Mouse (Mus musculus) heart, embryonic 14.5 days (tissue): ENCODE results near the gene Actl7a. TPM values are rescaled to one million over a fixed set of nuclear protein-coding genes. Genes with fewer than 3 reads are reported as not detected.

Experiments
- ATAC-seq: fragments of 200-750 bp; cut with Nextera tagmentation; 2 replicates; pipeline ENCODE4 v1.8.0; 2017; ENCODE audit warnings: low read depth, moderate TSS enrichment; ENCODE audit not compliant: insufficient number of reproducible peaks, insufficient read depth, low FRiP score
- H3K27ac ChIP-seq, 2 experiments: fragments of 200-500 bp in 1 of 2; fragments of 300-500 bp in 1 of 2; sonication (generic) in 1 of 2; replicated peaks in 1 of 2; 2 replicates each; pipeline ENCODE4 v1.5.1; 2012 to 2014; ENCODE audit warnings: low read depth in 2 of 2, low read length in 2 of 2, control low read depth in 1 of 2, mild to moderate bottlenecking in 1 of 2, mixed read lengths in 1 of 2; ENCODE audit not compliant: control insufficient read depth in 1 of 2, insufficient read depth in 1 of 2
- H3K27me3 ChIP-seq: fragments of 300-500 bp; sonication (generic); 2 replicates; pipeline ENCODE4 v1.6.1; 2014; ENCODE audit warnings: mild to moderate bottlenecking, low read length, control low read depth; ENCODE audit not compliant: control insufficient read depth, insufficient read depth
- H3K36me3 ChIP-seq: fragments of 300-500 bp; sonication (generic); 2 replicates; pipeline ENCODE4 v1.6.1; 2014; ENCODE audit warnings: mild to moderate bottlenecking, control low read depth, low read length, mixed read lengths; ENCODE audit not compliant: control insufficient read depth, insufficient read depth
- H3K4me1 ChIP-seq, 2 experiments: fragments of 200-500 bp in 1 of 2; fragments of 300-500 bp in 1 of 2; sonication (generic) in 1 of 2; 2 replicates each; pipeline ENCODE4 v1.6.1; 2012 to 2014; ENCODE audit warnings: low read length in 2 of 2, control low read depth in 1 of 2, mixed read lengths in 1 of 2; ENCODE audit not compliant: control insufficient read depth in 2 of 2, insufficient read depth in 2 of 2
- H3K4me2 ChIP-seq: fragments of 300-500 bp; sonication (generic); 2 replicates; pipeline ENCODE4 v1.6.1; 2014; ENCODE audit warnings: mild to moderate bottlenecking, low read length
- H3K4me3 ChIP-seq, 2 experiments: fragments of 200-500 bp in 1 of 2; fragments of 300-500 bp in 1 of 2; sonication (generic) in 1 of 2; 2 replicates each; pipeline ENCODE4 v1.5.1; 2012 to 2014; ENCODE audit warnings: low read length in 2 of 2, mild to moderate bottlenecking in 2 of 2, control low read depth in 1 of 2, low read depth in 1 of 2, moderate library complexity in 1 of 2; ENCODE audit not compliant: control insufficient read depth in 1 of 2, insufficient read depth in 1 of 2
- H3K9ac ChIP-seq: fragments of 300-500 bp; sonication (generic); 2 replicates; pipeline ENCODE4 v1.6.1; 2014; ENCODE audit warnings: mild to moderate bottlenecking, low read length
- H3K9me3 ChIP-seq: fragments of 300-500 bp; sonication (generic); 2 replicates; pipeline ENCODE4 v1.6.1; 2016; ENCODE audit warnings: low read length, control low read depth; ENCODE audit not compliant: control insufficient read depth
- WGBS: fragments of 180-500 bp; shearing (Covaris S2); extraction: QIAGEN DNeasy Blood & Tissue Kit; methylation state at CpG from one replicate; pipeline ENCODE4 v1.1.7; 2014; 5-methylcytosine and 5-hydroxymethylcytosine counted together
- polyA plus RNA-seq: library from polyadenylated mRNA; unstranded; fragments of >200 nt; fragmentation: Nextera tagmentation; extraction: Ambion mirVana; gene quantifications from 2 replicates; pipeline ENCODE4 v1.2.1, GENCODE M21; 2014

Actl7a gene
- polyA plus RNA-seq, 1 experiment from 2014 or later = not detected

GRCm38 (mm10) chr4:56718573-56719442 is 24.4 kb upstream of the Actl7a start:
- peak; percentile 20; the same call in 1 of the 2 replicates for ATAC-seq
- H3K9ac ChIP-seq = 0 out of 2 replicates have a peak overlapping the region, but pooled peaks have one; percentile 27
- 25% methylated on average over 12 of the region's 12 CpGs for WGBS
- no peaks in the 10 kb centered on the region for H3K27me3 ChIP-seq
- peak overlapping the region; percentile 46 for H3K4me2 ChIP-seq
- H3K4me3 ChIP-seq = no peak overlapping the region
- H3K27ac ChIP-seq = peak overlapping the region; percentile 86 to 89
- H3K4me1 ChIP-seq = peaks cover 34 to 43% of the 10 kb centered on the region in 2 experiments
- no peaks in the 10 kb centered on the region for H3K9me3 ChIP-seq
- no peaks in the 10 kb centered on the region for H3K36me3 ChIP-seq

DNA sequence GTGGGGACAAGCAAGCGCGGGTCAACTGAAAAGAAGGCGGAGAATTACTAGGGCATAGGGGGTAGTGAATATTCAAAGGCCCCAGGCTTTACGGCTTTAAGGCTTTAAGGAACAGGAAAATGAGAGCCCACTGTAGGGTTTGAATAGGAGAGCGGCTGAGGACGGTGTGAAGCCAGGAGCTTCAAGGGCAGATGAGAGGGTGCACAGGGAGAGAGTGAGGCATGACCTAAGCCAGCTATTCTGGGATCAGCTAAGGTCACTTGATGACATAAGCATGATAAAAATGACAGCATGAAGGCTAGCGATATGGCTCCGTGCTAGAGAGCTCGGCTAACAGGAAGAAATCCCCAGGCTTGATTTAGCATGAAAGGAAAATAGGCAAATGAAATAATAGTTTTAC is 23.8 kb upstream of the Actl7a start:
- no peaks in the 10 kb centered on the region for H3K27me3 ChIP-seq
- peak overlapping the region; percentile 86 to 89 for H3K27ac ChIP-seq
- peak; percentile 81 for ATAC-seq
- H3K4me3 ChIP-seq = no peak overlapping the region
- H3K36me3 ChIP-seq = no peaks in the 10 kb centered on the region
- peaks cover 34 to 43% of the 10 kb centered on the region in 2 experiments for H3K4me1 ChIP-seq
- H3K4me2 ChIP-seq = peak overlapping the region; percentile 46
- WGBS = 13% methylated on average over 9 of the region's 9 CpGs
- no peaks in the 10 kb centered on the region for H3K9me3 ChIP-seq
- H3K9ac ChIP-seq = 0 out of 2 replicates have a peak overlapping the region, but pooled peaks have one; percentile 6

DNA sequence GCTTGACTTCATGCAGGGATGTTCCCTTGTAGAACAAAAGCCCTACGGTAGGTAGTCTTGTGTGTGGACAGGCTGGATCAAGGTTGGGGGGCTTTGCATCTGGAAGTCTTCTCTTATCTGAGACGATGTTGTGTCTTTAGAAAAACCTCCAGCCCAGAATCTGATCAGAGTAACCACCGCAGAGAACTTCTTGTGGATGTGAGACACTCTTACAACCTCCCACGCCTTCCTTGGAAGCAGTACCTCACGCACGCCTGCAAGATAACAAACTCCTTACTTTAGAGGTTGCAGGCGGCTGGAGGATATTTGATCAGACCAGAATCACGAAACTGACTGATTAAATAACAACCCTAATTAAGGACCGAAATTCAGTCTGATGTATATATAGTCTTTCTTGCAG is 22.8 kb upstream of the Actl7a start:
- WGBS = 49% methylated on average over 9 of the region's 9 CpGs
- H3K4me1 ChIP-seq = peaks cover 34 to 43% of the 10 kb centered on the region in 2 experiments

GRCm38 (mm10) chr4:56721469-56721868 is 21.7 kb upstream of the Actl7a start:
- Histone ChIP-seq H3K9me3 (no peaks in the 10 kb centered on the region), H3K4me3 (no peak overlapping the region), H3K36me3 (no peaks in the 10 kb centered on the region), H3K4me1 (peaks cover 33 to 43% of the 10 kb centered on the region in 2 experiments), H3K27ac (no peak overlapping the region), H3K27me3 (no peaks in the 10 kb centered on the region), H3K4me2 (no peak overlapping the region), H3K9ac (no peak overlapping the region)
- 32% methylated on average over 3 of the region's 3 CpGs for WGBS
- no peak for ATAC-seq

More for the DNA sequence above, 22.8 kb upstream of the Actl7a start:
- Histone ChIP-seq H3K9me3 (no peaks in the 10 kb centered on the region), H3K4me2 (peak overlapping the region; percentile 46; the same call in 1 of the 2 replicates), H3K4me3 (no peak overlapping the region), H3K27me3 (no peaks in the 10 kb centered on the region), H3K9ac (peak overlapping the region; percentile 39; the same call in 1 of the 2 replicates), H3K36me3 (no peaks in the 10 kb centered on the region), H3K27ac (peak overlapping the region; percentile 86 to 89)
- no peak for ATAC-seq

DNA sequence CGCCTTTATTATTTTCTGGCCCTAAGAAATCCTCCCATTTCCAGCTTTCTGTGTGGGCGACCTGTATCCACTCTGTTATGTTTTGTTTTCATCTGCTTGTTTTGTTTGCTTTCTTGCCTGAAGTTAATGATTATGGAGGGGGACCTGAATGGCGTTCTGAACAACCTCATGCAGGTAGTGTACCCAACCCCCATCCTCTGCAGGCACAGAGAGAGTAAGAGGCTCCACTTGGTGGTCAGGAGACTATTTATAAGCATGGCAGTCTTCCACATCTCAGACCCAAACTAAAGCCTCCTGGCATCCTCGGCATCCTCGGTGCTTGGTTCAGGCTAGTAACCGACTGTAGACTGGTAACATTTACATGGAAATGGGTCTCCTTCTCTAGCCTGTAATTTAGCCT is 20.9 kb upstream of the Actl7a start:
- 50% methylated on average over 6 of the region's 6 CpGs for WGBS
- Histone ChIP-seq H3K36me3 (no peaks in the 10 kb centered on the region), H3K27me3 (no peaks in the 10 kb centered on the region), H3K4me1 (peaks cover 29 to 43% of the 10 kb centered on the region in 2 experiments), H3K4me2 (no peak overlapping the region), H3K4me3 (no peak overlapping the region), H3K9ac (no peak overlapping the region), H3K27ac (no peak overlapping the region), H3K9me3 (peaks cover 2% of the 10 kb centered on the region)
- no peak for ATAC-seq

- no peak for ATAC-seq
- no peak overlapping the region for H3K9ac ChIP-seq
- 90% methylated on average over 6 of the region's 6 CpGs for WGBS
- H3K4me3 ChIP-seq = no peak overlapping the region
- peaks cover 28 to 41% of the 10 kb centered on the region in 2 experiments for H3K4me1 ChIP-seq
- no peak overlapping the region for H3K27ac ChIP-seq
- no peaks in the 10 kb centered on the region for H3K36me3 ChIP-seq
- H3K27me3 ChIP-seq = no peaks in the 10 kb centered on the region
- no peak overlapping the region for H3K4me2 ChIP-seq
- peaks cover 6% of the 10 kb centered on the region for H3K9me3 ChIP-seq
Observed at GRCm38 (mm10) chr4:56723237-56723636, 20.0 kb upstream of the Actl7a start.

GRCm38 (mm10) chr4:56725839-56726238 is 17.4 kb upstream of the Actl7a start:
- Histone ChIP-seq H3K4me3 (no peak overlapping the region), H3K4me1 (peaks cover 13 to 16% of the 10 kb centered on the region in 2 experiments), H3K27me3 (no peaks in the 10 kb centered on the region), H3K9ac (no peak overlapping the region), H3K9me3 (peaks cover 6% of the 10 kb centered on the region), H3K4me2 (no peak overlapping the region), H3K27ac (no peak overlapping the region), H3K36me3 (no peaks in the 10 kb centered on the region)
- 56% methylated on average over 8 of the region's 8 CpGs for WGBS
- no peak for ATAC-seq
